Mouse (Mus musculus): ENCODE data around the gene Hhatl. TPM values are rescaled to one million over a fixed set of nuclear protein-coding genes. Genes with fewer than 3 reads are reported as not detected.
A peak's percentile ranks its signal among the peaks of the same experiment; 100 is the strongest.

Hhatl gene
- polyA plus RNA-seq, 1 experiment from 2014 or later: 0.31 TPM

- 81% methylated on average over 19 of the region's 19 CpGs for WGBS (ENCODE audit: insufficient replicate concordance)
- H3K9me3 ChIP-seq (replicated peaks; ENCODE audit: control insufficient read depth, low read length): no peaks in the 10 kb centered on the region
- H3K36me3 ChIP-seq (ENCODE audit: control insufficient read depth, insufficient read depth): no peaks in the 10 kb centered on the region
- peaks cover 2% of the 10 kb centered on the region for H3K4me1 ChIP-seq (ENCODE audit: control insufficient read depth, low read depth, low read length)
- H3K4me3 ChIP-seq (ENCODE audit: low read depth, low read length): no peak overlapping the region
- H3K9ac ChIP-seq (ENCODE audit: low read depth, low read length): no peak overlapping the region
- H3K4me2 ChIP-seq (ENCODE audit: low read depth, low read length): no peak overlapping the region
- peaks cover 28% of the 10 kb centered on the region for H3K27me3 ChIP-seq (ENCODE audit: control insufficient read depth, insufficient read depth, low read depth, low read length)
- no peak for ATAC-seq (ENCODE audit: low read depth)
- H3K27ac ChIP-seq (ENCODE audit: low read length): no peak overlapping the region
These were observed 28.6 kb downstream of the Hhatl start for GRCm38 (mm10) chr9:121763716-121764115.

GRCm38 (mm10) chr9:121762761-121763160 lies 29.5 kb downstream of the Hhatl start:
- Histone ChIP-seq H3K4me1 (ENCODE audit: control insufficient read depth, low read depth, low read length) (peaks cover 7% of the 10 kb centered on the region), H3K36me3 (ENCODE audit: control insufficient read depth, insufficient read depth) (no peaks in the 10 kb centered on the region), H3K9ac (ENCODE audit: low read depth, low read length) (no peak overlapping the region), H3K4me2 (ENCODE audit: low read depth, low read length) (no peak overlapping the region), H3K27me3 (ENCODE audit: control insufficient read depth, insufficient read depth, low read depth, low read length) (peaks cover 35% of the 10 kb centered on the region), H3K27ac (ENCODE audit: low read length) (no peak overlapping the region), H3K9me3 (replicated peaks; ENCODE audit: control insufficient read depth, low read length) (no peaks in the 10 kb centered on the region), H3K4me3 (ENCODE audit: low read depth, low read length) (no peak overlapping the region)
- WGBS (ENCODE audit: insufficient replicate concordance): 83% methylated on average over 25 of the region's 25 CpGs
- ATAC-seq (ENCODE audit: low read depth): no peak

GRCm38 (mm10) chr9:121762248-121762647 lies 30.1 kb downstream of the Hhatl start:
- Histone ChIP-seq H3K9me3 (replicated peaks; ENCODE audit: control insufficient read depth, low read length) (no peaks in the 10 kb centered on the region), H3K4me3 (ENCODE audit: low read depth, low read length) (no peak overlapping the region), H3K36me3 (ENCODE audit: control insufficient read depth, insufficient read depth) (no peaks in the 10 kb centered on the region), H3K27ac (ENCODE audit: low read length) (no peak overlapping the region), H3K4me1 (ENCODE audit: control insufficient read depth, low read depth, low read length) (peaks cover 7% of the 10 kb centered on the region), H3K4me2 (ENCODE audit: low read depth, low read length) (no peak overlapping the region), H3K27me3 (ENCODE audit: control insufficient read depth, insufficient read depth, low read depth, low read length) (peaks cover 35% of the 10 kb centered on the region), H3K9ac (ENCODE audit: low read depth, low read length) (no peak overlapping the region)
- WGBS (ENCODE audit: insufficient replicate concordance): 81% methylated on average over 10 of the region's 10 CpGs
- ATAC-seq (ENCODE audit: low read depth): no peak

- 73% methylated on average over 8 of the region's 8 CpGs for WGBS (ENCODE audit: insufficient replicate concordance)
These were observed 30.5 kb downstream of the Hhatl start for GRCm38 (mm10) chr9:121761787-121762186.

GRCm38 (mm10) chr9:121761091-121761665 lies 31.1 kb downstream of the Hhatl start:
- H3K4me1 ChIP-seq (ENCODE audit: control insufficient read depth, low read depth, low read length): peaks cover 7% of the 10 kb centered on the region
- no peak overlapping the region for H3K4me2 ChIP-seq (ENCODE audit: low read depth, low read length)
- WGBS (ENCODE audit: insufficient replicate concordance): 59% methylated on average over 10 of the region's 10 CpGs
- H3K4me3 ChIP-seq (ENCODE audit: low read depth, low read length): no peak overlapping the region
- H3K9me3 ChIP-seq (replicated peaks; ENCODE audit: control insufficient read depth, low read length): no peaks in the 10 kb centered on the region
- no peaks in the 10 kb centered on the region for H3K36me3 ChIP-seq (ENCODE audit: control insufficient read depth, insufficient read depth)
- H3K27me3 ChIP-seq (ENCODE audit: control insufficient read depth, insufficient read depth, low read depth, low read length): peaks cover 35% of the 10 kb centered on the region
- ATAC-seq (ENCODE audit: low read depth): no peak
- no peak overlapping the region for H3K9ac ChIP-seq (ENCODE audit: low read depth, low read length)
- H3K27ac ChIP-seq (ENCODE audit: low read length): no peak overlapping the region

More at GRCm38 (mm10) chr9:121761787-121762186, 30.5 kb downstream of the Hhatl start:
- Histone ChIP-seq H3K27me3 (ENCODE audit: control insufficient read depth, insufficient read depth, low read depth, low read length) (peaks cover 35% of the 10 kb centered on the region), H3K4me3 (ENCODE audit: low read depth, low read length) (no peak overlapping the region), H3K36me3 (ENCODE audit: control insufficient read depth, insufficient read depth) (no peaks in the 10 kb centered on the region), H3K4me1 (ENCODE audit: control insufficient read depth, low read depth, low read length) (peaks cover 7% of the 10 kb centered on the region), H3K4me2 (ENCODE audit: low read depth, low read length) (no peak overlapping the region), H3K27ac (ENCODE audit: low read length) (no peak overlapping the region), H3K9me3 (replicated peaks; ENCODE audit: control insufficient read depth, low read length) (no peaks in the 10 kb centered on the region), H3K9ac (ENCODE audit: low read depth, low read length) (no peak overlapping the region)
- no peak for ATAC-seq (ENCODE audit: low read depth)

GRCm38 (mm10) chr9:121760271-121761090 lies 31.8 kb downstream of the Hhatl start:
- Histone ChIP-seq H3K4me3 (ENCODE audit: low read depth, low read length) (peak overlapping the region; percentile 62), H3K4me1 (ENCODE audit: control insufficient read depth, low read depth, low read length) (peaks cover 7% of the 10 kb centered on the region), H3K27ac (ENCODE audit: low read length) (no peak overlapping the region), H3K9ac (ENCODE audit: low read depth, low read length) (peak overlapping the region; percentile 57), H3K4me2 (ENCODE audit: low read depth, low read length) (peak overlapping the region; percentile 68), H3K27me3 (ENCODE audit: control insufficient read depth, insufficient read depth, low read depth, low read length) (peaks cover 35% of the 10 kb centered on the region), H3K9me3 (replicated peaks; ENCODE audit: control insufficient read depth, low read length) (no peaks in the 10 kb centered on the region), H3K36me3 (ENCODE audit: control insufficient read depth, insufficient read depth) (no peaks in the 10 kb centered on the region)
- WGBS (ENCODE audit: insufficient replicate concordance): 1% methylated on average over 43 of the region's 43 CpGs
- peak; percentile 33 for ATAC-seq (ENCODE audit: low read depth)

GRCm38 (mm10) chr9:121759091-121760081 lies 32.9 kb downstream of the Hhatl start, which contains the start of gene Zfp651:
Gene Zfp651, plus strand, starts transcription at chr9:121759330.
- peaks cover 10% of the 10 kb centered on the region for H3K36me3 ChIP-seq (ENCODE audit: control insufficient read depth, insufficient read depth)
- peak within 1 kb of the TSS; percentile 57 for H3K9ac ChIP-seq (ENCODE audit: low read depth, low read length)
- no peak within 1 kb of the TSS for H3K27ac ChIP-seq (ENCODE audit: low read length)
- H3K9me3 ChIP-seq (replicated peaks; ENCODE audit: control insufficient read depth, low read length): no peaks in the 10 kb centered on the region
- H3K4me1 ChIP-seq (ENCODE audit: control insufficient read depth, low read depth, low read length): peaks cover 7% of the 10 kb centered on the region
- peaks cover 35% of the 10 kb centered on the region for H3K27me3 ChIP-seq (ENCODE audit: control insufficient read depth, insufficient read depth, low read depth, low read length)
- WGBS (ENCODE audit: insufficient replicate concordance): under 1% methylated on average over 90 of the region's 97 CpGs
- H3K4me2 ChIP-seq (ENCODE audit: low read depth, low read length): peak within 1 kb of the TSS; percentile 68
- peak within 1 kb of the TSS; percentile 62 for H3K4me3 ChIP-seq (ENCODE audit: low read depth, low read length)
- ATAC-seq (ENCODE audit: low read depth): peak; percentile 59

- no peak for ATAC-seq (ENCODE audit: low read depth)
- peaks cover 35% of the 10 kb centered on the region for H3K27me3 ChIP-seq (ENCODE audit: control insufficient read depth, insufficient read depth, low read depth, low read length)
- H3K4me2 ChIP-seq (ENCODE audit: low read depth, low read length): peak overlapping the region; percentile 68; the same call in 1 of the 2 replicates
- 49% methylated on average over 10 of the region's 10 CpGs for WGBS (ENCODE audit: insufficient replicate concordance)
- H3K27ac ChIP-seq (ENCODE audit: low read length): no peak overlapping the region
- H3K4me1 ChIP-seq (ENCODE audit: control insufficient read depth, low read depth, low read length): peaks cover 7% of the 10 kb centered on the region
- no peak overlapping the region for H3K9ac ChIP-seq (ENCODE audit: low read depth, low read length)
- no peaks in the 10 kb centered on the region for H3K9me3 ChIP-seq (replicated peaks; ENCODE audit: control insufficient read depth, low read length)
- H3K36me3 ChIP-seq (ENCODE audit: control insufficient read depth, insufficient read depth): peaks cover 19% of the 10 kb centered on the region
- H3K4me3 ChIP-seq (ENCODE audit: low read depth, low read length): no peak overlapping the region
These were observed 34.2 kb downstream of the Hhatl start for GRCm38 (mm10) chr9:121757835-121758814.
